Mouse (Mus musculus): Measurements from ENCODE around the gene Vmn1r41.

The Vmn1r41 gene

GRCm38 (mm10) chr6:89740466-89740865, at the start of gene Vmn1r41:
TSS of gene Vmn1r41 (plus strand) at chr6:89740766.
- ATAC-seq (ENCODE audit: insufficient number of reproducible peaks, low FRiP score, low TSS enrichment), result no peak

GRCm38 (mm10) chr6:89706624-89707023, 33.9 kb upstream of the Vmn1r41 start:
- ATAC-seq (ENCODE audit: insufficient number of reproducible peaks, low FRiP score, low TSS enrichment), result no peak

GRCm38 (mm10) chr6:89707240-89707639, 33.3 kb upstream of the Vmn1r41 start, which contains the start of gene Vmn1r40:
TSS of gene Vmn1r40 (plus strand) at chr6:89707540.
- ATAC-seq (ENCODE audit: insufficient number of reproducible peaks, low FRiP score, low TSS enrichment), result no peak

GRCm38 (mm10) chr6:89718051-89718450, 22.5 kb upstream of the Vmn1r41 start:
- no peak for ATAC-seq (ENCODE audit: insufficient number of reproducible peaks, low FRiP score, low TSS enrichment)

- ATAC-seq (ENCODE audit: insufficient number of reproducible peaks, low FRiP score, low TSS enrichment), result no peak
Observed at GRCm38 (mm10) chr6:89742811-89743210, 2.2 kb downstream of the Vmn1r41 start.

GRCm38 (mm10) chr6:89790231-89790630, 49.7 kb downstream of the Vmn1r41 start:
- ATAC-seq (ENCODE audit: insufficient number of reproducible peaks, low FRiP score, low TSS enrichment), result no peak

Data from cerebellum, adult (tissue).